Mouse (Mus musculus) bone marrow, adult 2 months (tissue): Measurements from ENCODE around the gene Rnf6.

Experiments used
- CTCF ChIP-seq: fragments of 200-500 bp; IDR thresholded peaks from 2 replicates; pipeline ENCODE4 v1.5.1; 2011; ENCODE audit warnings: low read length, control low read depth; ENCODE audit not compliant: control insufficient read depth, insufficient read depth
- POLR2A ChIP-seq: fragments of 200-500 bp; IDR thresholded peaks from 2 replicates; pipeline ENCODE4 v1.6.1; 2011; ENCODE audit warnings: low read depth, mild to moderate bottlenecking, control low read depth, low read length, borderline replicate concordance; ENCODE audit not compliant: control insufficient read depth

GRCm38 (mm10) chr5:146199073-146199472, 22.3 kb downstream of the Rnf6 start:
- no peak for TF ChIP-seq CTCF
- no peak for TF ChIP-seq POLR2A
